Mouse (Mus musculus) ES-E14 (cell line): ENCODE measurements around the gene Med6. TPM values are rescaled to one million over a fixed set of nuclear protein-coding genes. Genes with fewer than 3 reads are reported as not detected.

Source experiments
- DNase-seq: peaks from one replicate; pipeline ENCODE4 v3.0.0-alpha.2; 2013; ENCODE audit warnings: low read depth, low spot score
- H3K27ac ChIP-seq: 2 replicates; pipeline ENCODE4 v1.5.1; 2012; ENCODE audit warnings: low read depth, mild to moderate bottlenecking, low read length, moderate library complexity, mixed read lengths; ENCODE audit not compliant: poor library complexity, insufficient read depth, severe bottlenecking
- H3K36me3 ChIP-seq: 2 replicates; pipeline ENCODE4 v1.6.1; 2012; ENCODE audit warnings: mild to moderate bottlenecking, low read length, moderate library complexity, mixed read lengths; ENCODE audit not compliant: control insufficient read depth, poor library complexity, insufficient read depth, severe bottlenecking
- H3K4me1 ChIP-seq, 2 experiments: fragments of 150-350 bp in 1 of 2; sonication (generic) in 1 of 2; 2 replicates each; pipeline ENCODE4 v1.6.1; 2012; ENCODE audit warnings: low read length in 2 of 2, mild to moderate bottlenecking in 1 of 2, mixed read lengths in 1 of 2; ENCODE audit not compliant: control insufficient read depth in 2 of 2, insufficient read depth in 2 of 2, poor library complexity in 1 of 2
- H3K4me3 ChIP-seq, 2 experiments: fragments of 150-350 bp in 1 of 2; sonication (generic) in 1 of 2; 2 replicates each; pipeline ENCODE4 v1.5.1; 2012; ENCODE audit warnings: low read length in 2 of 2, low read depth in 1 of 2, mild to moderate bottlenecking in 1 of 2, mixed read lengths in 1 of 2; ENCODE audit not compliant: insufficient read depth in 1 of 2, poor library complexity in 1 of 2, severe bottlenecking in 1 of 2
- H3K9ac ChIP-seq: 2 replicates; pipeline ENCODE4 v1.6.1; 2012; ENCODE audit warnings: low read depth, mild to moderate bottlenecking, low read length, mixed read lengths; ENCODE audit not compliant: poor library complexity, insufficient read depth, severe bottlenecking
- H3K9me3 ChIP-seq: fragments of 150-350 bp; sonication (generic); 2 replicates; pipeline ENCODE4 v1.6.1; 2012; ENCODE audit warnings: low read depth, mild to moderate bottlenecking, low read length; ENCODE audit not compliant: control insufficient read depth, insufficient read depth
- CHD2 ChIP-seq: IDR thresholded peaks from 2 replicates; pipeline ENCODE4 v1.6.1; 2014; ENCODE audit warnings: mild to moderate bottlenecking, low read depth, low read length, inconsistent platforms
- HCFC1 ChIP-seq: IDR thresholded peaks from 2 replicates; pipeline ENCODE4 v1.6.1; 2012; ENCODE audit warnings: low read length, inconsistent platforms, borderline replicate concordance; ENCODE audit not compliant: insufficient read depth
- MAFK ChIP-seq: IDR thresholded peaks from 2 replicates; pipeline ENCODE4 v1.6.1; 2014; ENCODE audit warnings: mild to moderate bottlenecking, low read depth, low read length, inconsistent platforms; ENCODE audit not compliant: insufficient read depth
- ZC3H11A ChIP-seq: IDR thresholded peaks from 2 replicates; pipeline ENCODE4 v1.6.1; 2012; ENCODE audit warnings: low read depth, mild to moderate bottlenecking, inconsistent platforms, low read length, borderline replicate concordance
- ZNF384 ChIP-seq: IDR thresholded peaks from 2 replicates; pipeline ENCODE4 v1.6.1; 2012; ENCODE audit warnings: low read depth, low read length, inconsistent platforms
- in situ Hi-C, 2 experiments: fragments of 600-800 bp; cut with MboI; formaldehyde crosslinking; loops; one replicate each; pipeline ENCODE4 v1.15.1; 2025; ENCODE audit warnings: low sequenced_read_pairs in 2 of 2, inconsistent platforms in 1 of 2; ENCODE audit not compliant: unreplicated experiment in 2 of 2
- total RNA-seq: library from RNA; depleted of rRNA; stranded (reverse); fragments of 300-350 nt; gene quantifications from 2 replicates; pipeline ENCODE4 v1.2.3, GENCODE M21; 2012

Gene Med6
- total RNA-seq, 1 experiment = 65.2 TPM

DNA sequence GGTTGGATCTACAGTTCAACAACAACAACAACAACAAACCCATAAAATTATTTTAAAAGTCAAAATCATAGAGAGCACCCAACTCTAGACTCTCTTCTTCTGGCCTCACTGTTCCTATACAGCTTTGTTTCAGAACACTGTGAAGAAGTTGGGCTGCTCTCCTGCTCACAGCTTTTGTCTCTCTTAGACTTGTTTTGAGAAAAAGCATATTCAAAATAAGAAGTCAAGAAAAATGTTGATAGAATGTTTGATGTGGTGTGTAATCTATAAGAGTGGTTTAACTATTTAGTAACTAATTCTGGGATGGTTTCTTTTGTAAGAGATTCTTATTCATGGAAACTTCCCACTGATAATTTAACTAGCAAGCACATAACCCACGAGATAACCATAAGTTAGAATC is 26.4 kb downstream of the Med6 start, which contains the start of gene Adam21:
Gene Adam21 (minus strand): TSS at position 101 of the 400 bp plus-strand sequence.
- Histone ChIP-seq H3K9me3 (peaks cover 5% of the 10 kb centered on the region), H3K4me3 (no peak within 1 kb of the TSS), H3K36me3 (peaks cover 5% of the 10 kb centered on the region), H3K27ac (no peak within 1 kb of the TSS), H3K4me1 (no peaks in the 10 kb centered on the region), H3K9ac (no peak within 1 kb of the TSS)
- TF ChIP-seq ZNF384 = no peak
- no peak for DNase-seq
- in situ Hi-C loops = no loop called here

DNA sequence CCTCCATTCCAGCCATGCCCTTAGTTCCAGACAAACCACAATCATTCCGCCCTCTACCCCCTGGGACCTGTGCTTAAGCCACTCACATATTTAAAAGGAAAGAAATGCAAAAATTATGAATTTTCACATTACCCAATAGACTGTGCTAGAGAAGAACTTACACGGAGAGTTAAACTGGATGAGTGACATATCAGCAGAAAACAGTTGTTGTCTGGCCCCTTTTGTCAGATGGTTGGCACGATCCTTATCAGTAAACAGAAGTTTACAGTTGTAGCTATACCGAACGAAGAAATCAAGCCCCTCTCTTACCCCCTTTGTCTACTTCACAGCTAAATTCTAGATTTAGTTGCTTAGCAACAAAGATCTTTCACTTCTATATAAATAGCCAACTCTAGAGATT is 26.9 kb downstream of the Med6 start:
- Histone ChIP-seq H3K36me3 (peaks cover 5% of the 10 kb centered on the region), H3K9me3 (peaks cover 5% of the 10 kb centered on the region), H3K27ac (no peak overlapping the region), H3K9ac (no peak overlapping the region), H3K4me3 (no peak overlapping the region), H3K4me1 (no peaks in the 10 kb centered on the region)
- TF ChIP-seq ZC3H11A = no peak
- no peak for TF ChIP-seq HCFC1
- no peak for TF ChIP-seq ZNF384
- in situ Hi-C loops = no loop called here
- DNase-seq = no peak

DNA sequence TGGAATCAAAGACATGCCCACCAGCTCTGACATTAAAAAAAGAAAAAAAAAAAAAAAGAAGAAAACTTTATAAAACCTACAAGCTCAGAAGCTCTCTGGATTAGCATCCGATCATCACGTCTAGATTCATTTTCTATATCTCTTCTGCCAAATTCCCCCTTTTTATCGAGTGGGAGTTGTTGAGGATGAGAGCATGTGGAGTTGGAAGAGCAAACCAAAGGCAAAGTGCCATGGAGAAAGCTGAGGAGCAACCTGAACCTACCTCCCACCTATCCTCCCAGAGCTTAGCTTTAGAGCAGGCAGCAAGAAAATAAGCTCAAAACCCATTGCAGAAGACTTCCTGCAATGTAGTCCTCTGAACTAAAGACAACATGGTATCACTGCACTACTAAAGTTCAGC is 30.6 kb downstream of the Med6 start:
- H3K9me3 ChIP-seq = peaks cover 5% of the 10 kb centered on the region
- no peak overlapping the region for H3K4me3 ChIP-seq
- DNase-seq = no peak
- no peak for TF ChIP-seq ZNF384
- no peak for TF ChIP-seq ZC3H11A
- no peak for TF ChIP-seq HCFC1
- TF ChIP-seq CHD2 = no peak
- no peaks in the 10 kb centered on the region for H3K36me3 ChIP-seq
- H3K27ac ChIP-seq = no peak overlapping the region
- H3K4me1 ChIP-seq = no peaks in the 10 kb centered on the region
- in situ Hi-C loops = no loop called here
- H3K9ac ChIP-seq = no peak overlapping the region

DNA sequence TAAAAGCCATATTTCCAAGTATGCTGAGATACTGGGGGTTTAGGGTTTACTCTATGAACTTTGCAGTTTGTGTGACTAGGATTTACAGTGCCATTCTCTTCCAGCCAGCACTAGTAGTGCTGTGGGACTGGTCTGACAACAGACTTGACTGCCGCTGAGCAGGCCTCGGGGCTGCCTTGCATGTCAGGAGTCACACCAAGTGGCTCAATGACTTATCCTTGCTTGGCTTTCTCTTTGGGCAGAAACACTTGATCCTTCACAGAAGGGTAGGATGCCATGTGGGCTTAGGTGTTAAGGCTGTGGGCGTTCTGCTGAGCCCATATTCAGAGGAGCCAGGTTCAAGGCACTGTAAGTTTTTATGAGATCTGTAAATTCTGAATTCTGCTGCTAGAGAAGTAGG is 45.5 kb downstream of the Med6 start:
- in situ Hi-C loops = no loop called here
- Histone ChIP-seq H3K4me3 (no peak overlapping the region), H3K9ac (no peak overlapping the region), H3K36me3 (no peaks in the 10 kb centered on the region), H3K27ac (no peak overlapping the region), H3K9me3 (no peaks in the 10 kb centered on the region), H3K4me1 (no peaks in the 10 kb centered on the region)
- TF ChIP-seq HCFC1 (no peak), MAFK (no peak)
- no peak for DNase-seq

DNA sequence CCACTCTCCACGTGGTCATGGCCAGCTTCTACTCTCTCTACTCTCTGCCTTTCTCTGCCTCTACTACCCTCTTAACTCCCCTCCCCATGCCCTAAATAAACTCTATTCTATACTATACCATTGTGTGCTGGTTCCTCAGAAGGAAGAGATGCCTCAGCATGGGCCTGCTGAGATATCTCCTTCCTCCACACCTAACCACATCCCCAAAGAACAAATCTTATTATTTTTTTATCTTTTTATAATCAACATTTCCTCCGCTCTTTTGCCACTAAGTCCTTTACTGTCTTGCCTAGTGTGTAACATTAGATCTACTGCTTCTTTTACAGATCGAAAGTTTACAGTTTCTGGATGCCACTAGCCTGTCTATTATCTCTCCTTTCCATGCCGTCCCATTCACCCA is 47.6 kb downstream of the Med6 start:
- no peaks in the 10 kb centered on the region for H3K9me3 ChIP-seq
- H3K36me3 ChIP-seq = no peaks in the 10 kb centered on the region
- H3K4me1 ChIP-seq = no peaks in the 10 kb centered on the region
- H3K4me3 ChIP-seq = no peak overlapping the region
- no peak for DNase-seq
- no peak overlapping the region for H3K9ac ChIP-seq
- in situ Hi-C loops = no loop called here
- TF ChIP-seq MAFK (no peak), CHD2 (no peak), ZNF384 (no peak), ZC3H11A (no peak), HCFC1 (no peak)
- no peak overlapping the region for H3K27ac ChIP-seq
